Mouse (Mus musculus): ENCODE measurements around the gene Art4. TPM values are rescaled to one million over a fixed set of nuclear protein-coding genes. Genes with fewer than 3 reads are reported as not detected.

Gene Art4
- polyA plus RNA-seq, 1 experiment from 2014 or later, result 3.9 TPM

DNA sequence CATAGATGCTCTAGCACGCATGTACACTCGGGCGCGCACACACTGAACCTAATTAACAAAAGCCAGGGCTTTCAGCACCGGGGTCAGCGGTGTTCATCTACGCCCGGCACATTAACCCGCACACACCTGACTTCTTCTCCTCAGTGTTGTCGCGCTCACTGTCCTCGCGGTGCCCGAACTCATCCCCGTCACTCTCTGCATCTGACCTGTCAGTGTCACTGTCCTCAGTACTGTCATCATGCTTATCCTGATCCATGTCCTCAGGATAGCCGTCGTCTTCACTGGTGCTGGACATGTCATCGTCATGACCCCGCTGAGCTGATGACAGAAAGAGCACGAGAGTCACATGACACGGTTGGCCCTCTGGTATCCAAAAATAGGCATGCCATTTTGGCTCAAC, 37.2 kb downstream of the Art4 start:
- 94% methylated on average over 21 of the region's 21 CpGs for WGBS
- H3K27ac ChIP-seq, result no peak overlapping the region
- H3K36me3 ChIP-seq, result peaks cover 90% of the 10 kb centered on the region
- no peak overlapping the region for H3K9ac ChIP-seq
- H3K4me2 ChIP-seq, result no peak overlapping the region
- ATAC-seq (ENCODE audit: insufficient number of reproducible peaks, low FRiP score, low TSS enrichment, low read depth), result no peak
- H3K4me3 ChIP-seq, result no peak overlapping the region
- no peaks in the 10 kb centered on the region for H3K4me1 ChIP-seq
- H3K9me3 ChIP-seq, result no peaks in the 10 kb centered on the region
- no peaks in the 10 kb centered on the region for H3K27me3 ChIP-seq

DNA sequence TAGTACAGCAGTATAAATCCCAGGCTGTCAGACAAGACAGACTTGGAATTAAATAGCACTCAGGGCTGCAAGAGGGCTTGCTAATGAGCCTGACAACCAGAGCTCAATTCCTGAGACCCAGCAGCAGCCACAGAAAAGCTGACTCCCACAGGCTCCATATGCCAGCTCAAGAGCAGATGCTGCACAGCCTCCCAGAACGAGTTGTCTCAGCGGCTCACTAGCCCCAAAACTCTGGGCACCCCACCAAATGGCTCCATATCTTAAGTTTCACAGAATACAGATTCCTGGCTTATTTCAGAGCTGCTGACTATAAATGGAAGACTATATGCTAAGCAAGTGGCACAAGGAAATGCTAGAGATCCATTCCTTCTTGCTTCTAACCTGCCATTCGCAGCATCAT, 40.0 kb downstream of the Art4 start:
- Histone ChIP-seq H3K9ac (no peak overlapping the region), H3K27ac (no peak overlapping the region), H3K4me2 (no peak overlapping the region), H3K36me3 (peaks cover 92% of the 10 kb centered on the region), H3K9me3 (no peaks in the 10 kb centered on the region), H3K4me3 (no peak overlapping the region), H3K4me1 (no peaks in the 10 kb centered on the region), H3K27me3 (no peaks in the 10 kb centered on the region)
- WGBS, result 91% methylated on average over 3 of the region's 3 CpGs
- ATAC-seq (ENCODE audit: insufficient number of reproducible peaks, low FRiP score, low TSS enrichment, low read depth), result no peak

DNA sequence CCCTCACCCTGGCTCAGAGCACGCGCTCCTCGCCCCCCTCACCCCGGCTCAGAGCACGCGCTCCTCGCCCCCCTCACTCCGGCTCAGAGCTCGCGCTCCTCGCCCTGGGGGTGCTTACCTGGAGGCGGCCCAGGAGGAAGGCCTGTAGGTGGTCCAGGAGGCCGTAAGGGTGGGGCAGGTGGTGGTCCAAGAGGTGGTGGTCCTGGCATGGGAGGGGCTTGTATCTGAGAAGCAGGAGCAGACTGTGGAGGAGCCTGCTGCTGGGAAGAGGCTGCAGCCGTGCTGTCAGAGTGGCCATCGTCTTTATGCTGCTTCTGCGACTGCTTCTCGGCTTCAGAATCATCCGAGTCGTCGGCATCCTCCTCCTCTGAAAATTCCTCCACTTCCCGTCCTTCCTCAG, 40.7 kb downstream of the Art4 start:
- H3K4me1 ChIP-seq, result no peaks in the 10 kb centered on the region
- no peak for ATAC-seq (ENCODE audit: insufficient number of reproducible peaks, low FRiP score, low TSS enrichment, low read depth)
- no peaks in the 10 kb centered on the region for H3K27me3 ChIP-seq
- no peak overlapping the region for H3K4me3 ChIP-seq
- 92% methylated on average over 21 of the region's 21 CpGs for whole genome bisulfite sequencing
- peaks cover 91% of the 10 kb centered on the region for H3K36me3 ChIP-seq
- no peak overlapping the region for H3K9ac ChIP-seq
- H3K27ac ChIP-seq, result no peak overlapping the region
- no peak overlapping the region for H3K4me2 ChIP-seq
- no peaks in the 10 kb centered on the region for H3K9me3 ChIP-seq

DNA sequence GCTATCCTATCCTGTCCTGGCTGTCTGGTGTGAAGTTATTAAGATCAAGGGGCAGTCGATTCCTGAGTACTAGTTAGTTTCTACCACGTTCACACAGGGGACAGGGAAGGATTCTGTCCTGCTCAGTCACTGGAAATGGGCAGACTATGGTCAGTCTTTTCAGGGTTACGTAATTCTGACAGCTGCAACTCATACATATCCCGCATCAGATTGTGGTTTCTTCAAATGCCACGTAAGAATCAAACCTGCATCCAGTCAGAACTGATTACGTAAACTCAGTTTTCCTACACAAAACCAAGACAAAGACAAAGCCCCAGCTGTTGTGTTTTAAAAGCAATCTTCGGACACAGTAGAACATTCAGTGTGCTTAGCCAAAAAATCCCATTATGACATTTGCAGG, 42.2 kb downstream of the Art4 start:
- H3K36me3 ChIP-seq, result peaks cover 79% of the 10 kb centered on the region
- no peaks in the 10 kb centered on the region for H3K27me3 ChIP-seq
- H3K27ac ChIP-seq, result no peak overlapping the region
- H3K4me2 ChIP-seq, result no peak overlapping the region
- no peaks in the 10 kb centered on the region for H3K4me1 ChIP-seq
- no peak overlapping the region for H3K9ac ChIP-seq
- H3K9me3 ChIP-seq, result no peaks in the 10 kb centered on the region
- H3K4me3 ChIP-seq, result no peak overlapping the region
- no peak for ATAC-seq (ENCODE audit: insufficient number of reproducible peaks, low FRiP score, low TSS enrichment, low read depth)
- WGBS, result 93% methylated on average over 7 of the region's 7 CpGs

DNA sequence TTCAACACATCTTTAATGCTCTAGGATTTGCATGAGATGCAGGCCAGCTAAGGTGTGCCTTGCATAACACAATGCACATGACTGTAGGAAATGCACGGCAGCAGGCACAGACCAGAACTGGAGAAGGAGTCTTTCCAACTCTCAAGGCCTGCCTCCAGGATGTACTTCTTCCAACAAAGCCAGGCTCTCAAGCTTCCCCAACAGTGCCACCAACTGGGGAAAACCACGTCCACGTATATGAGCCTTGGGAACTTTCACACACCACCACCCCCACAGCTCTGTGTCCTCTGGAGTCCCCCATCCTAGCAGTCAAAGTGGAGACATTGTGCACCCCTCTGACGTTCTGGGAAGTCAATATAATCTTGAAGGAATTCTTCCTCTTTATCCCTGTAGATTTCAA, 44.4 kb downstream of the Art4 start:
- Histone ChIP-seq H3K36me3 (peaks cover 58% of the 10 kb centered on the region), H3K27me3 (no peaks in the 10 kb centered on the region), H3K9ac (no peak overlapping the region), H3K4me3 (no peak overlapping the region), H3K9me3 (no peaks in the 10 kb centered on the region), H3K4me1 (peaks cover 13% of the 10 kb centered on the region), H3K27ac (no peak overlapping the region), H3K4me2 (no peak overlapping the region)
- WGBS, result 31% methylated on average over 4 of the region's 4 CpGs
- ATAC-seq (ENCODE audit: insufficient number of reproducible peaks, low FRiP score, low TSS enrichment, low read depth), result no peak

DNA sequence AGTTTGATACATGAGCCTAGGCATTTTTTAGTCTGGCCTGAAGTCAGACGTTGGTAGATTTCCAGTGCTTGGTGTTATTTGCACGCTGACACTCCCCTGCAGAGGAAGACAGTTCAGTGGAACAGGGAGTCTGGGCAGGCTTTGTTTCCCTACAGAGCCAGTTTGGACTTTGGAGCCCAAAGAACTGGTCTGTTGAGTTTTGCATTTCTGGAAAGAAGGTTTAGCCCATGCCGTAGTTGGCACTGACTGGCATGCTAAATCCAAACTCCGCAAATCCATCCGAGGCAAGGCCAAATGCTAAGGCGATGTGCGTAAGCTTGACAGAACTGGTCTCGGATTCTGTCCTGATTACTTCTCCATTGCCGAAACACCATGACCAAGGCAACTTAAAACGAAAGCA, 46.3 kb downstream of the Art4 start:
- Histone ChIP-seq H3K9me3 (no peaks in the 10 kb centered on the region), H3K4me3 (no peak overlapping the region), H3K4me1 (peaks cover 24% of the 10 kb centered on the region), H3K9ac (no peak overlapping the region), H3K27ac (no peak overlapping the region), H3K27me3 (no peaks in the 10 kb centered on the region), H3K36me3 (peaks cover 39% of the 10 kb centered on the region), H3K4me2 (no peak overlapping the region)
- ATAC-seq (ENCODE audit: insufficient number of reproducible peaks, low FRiP score, low TSS enrichment, low read depth), result no peak
- 85% methylated on average over 10 of the region's 10 CpGs for WGBS

DNA sequence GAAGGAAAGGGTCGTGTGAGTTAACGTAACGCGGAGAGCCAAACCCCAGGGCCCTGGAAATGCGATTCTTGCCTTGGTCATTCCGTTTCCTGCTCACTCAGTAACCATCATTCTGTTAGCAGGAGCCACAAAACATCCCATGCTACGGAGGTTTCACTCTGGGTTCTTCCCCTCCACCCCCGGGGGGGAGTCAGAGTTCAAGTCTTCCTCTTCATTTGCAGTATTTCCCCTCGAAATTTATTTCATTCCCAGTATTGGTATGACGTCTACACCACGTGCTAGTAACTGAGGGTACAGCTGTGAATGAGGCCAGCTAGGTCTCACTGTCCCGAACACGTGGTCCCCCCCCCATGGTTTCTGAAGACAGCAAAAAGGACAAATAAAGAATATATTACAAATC, 47.9 kb downstream of the Art4 start:
- Histone ChIP-seq H3K27ac (no peak overlapping the region), H3K9ac (no peak overlapping the region), H3K4me3 (peak overlapping the region; percentile 91), H3K27me3 (no peaks in the 10 kb centered on the region), H3K4me2 (peak overlapping the region; percentile 90), H3K36me3 (peaks cover 26% of the 10 kb centered on the region), H3K9me3 (no peaks in the 10 kb centered on the region), H3K4me1 (peaks cover 24% of the 10 kb centered on the region)
- 73% methylated on average over 13 of the region's 13 CpGs for WGBS
- no peak for ATAC-seq (ENCODE audit: insufficient number of reproducible peaks, low FRiP score, low TSS enrichment, low read depth)

DNA sequence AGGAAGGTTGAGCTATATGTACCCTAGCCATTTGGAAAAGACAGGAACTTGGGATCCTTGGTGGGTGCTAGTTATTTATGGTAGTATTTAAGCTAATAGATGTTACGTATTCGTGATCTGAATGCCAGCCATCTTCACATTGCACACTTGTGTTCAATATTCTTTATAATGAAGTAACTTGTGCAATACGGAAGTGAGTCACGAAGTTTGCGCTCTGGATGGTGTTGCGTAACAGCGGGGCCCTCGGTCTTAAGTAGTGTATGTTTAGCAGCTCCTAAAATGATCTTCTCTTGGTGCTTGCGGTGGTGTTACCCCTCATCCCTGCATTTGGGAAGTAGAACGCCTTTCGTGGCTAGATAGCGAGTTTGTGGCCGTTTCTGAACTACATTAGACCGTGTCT, 48.5 kb downstream of the Art4 start:
- Histone ChIP-seq H3K36me3 (peaks cover 20% of the 10 kb centered on the region), H3K9me3 (no peaks in the 10 kb centered on the region), H3K27ac (peak overlapping the region; percentile 67), H3K4me3 (peak overlapping the region; percentile 91), H3K4me1 (peaks cover 24% of the 10 kb centered on the region), H3K9ac (peak overlapping the region; percentile 70), H3K27me3 (no peaks in the 10 kb centered on the region), H3K4me2 (peak overlapping the region; percentile 90)
- 28% methylated on average over 14 of the region's 14 CpGs for WGBS
- no peak for ATAC-seq (ENCODE audit: insufficient number of reproducible peaks, low FRiP score, low TSS enrichment, low read depth)

DNA sequence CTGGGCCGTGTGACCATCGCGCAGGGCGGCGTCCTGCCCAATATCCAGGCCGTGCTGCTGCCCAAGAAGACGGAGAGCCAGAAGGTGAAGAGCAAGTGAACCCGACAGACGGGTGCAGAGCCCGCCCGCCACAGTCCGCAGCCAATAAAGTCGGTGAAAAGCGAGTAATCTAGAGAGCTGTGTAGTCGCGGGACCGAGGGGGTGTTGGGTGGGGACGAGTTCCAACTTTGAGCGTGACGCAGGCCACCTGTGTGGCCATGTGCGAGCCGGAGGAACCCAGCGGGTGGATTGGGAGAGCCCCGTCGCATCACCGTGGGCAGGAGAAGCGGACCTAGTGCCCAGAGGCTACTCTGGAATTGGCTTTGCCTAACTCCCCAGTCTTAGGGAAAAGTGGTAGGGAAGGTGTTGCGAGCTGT, 48.9 kb downstream of the Art4 start:
- Histone ChIP-seq H3K9me3 (no peaks in the 10 kb centered on the region), H3K9ac (peak overlapping the region; percentile 70), H3K4me1 (peaks cover 24% of the 10 kb centered on the region), H3K4me2 (peak overlapping the region; percentile 90), H3K27ac (peak overlapping the region; percentile 67), H3K27me3 (no peaks in the 10 kb centered on the region), H3K4me3 (peak overlapping the region; percentile 91), H3K36me3 (peaks cover 16% of the 10 kb centered on the region)
- 0 out of 2 replicates have a peak, but pooled peaks have one; percentile 12 for ATAC-seq (ENCODE audit: insufficient number of reproducible peaks, low FRiP score, low TSS enrichment, low read depth)
- WGBS, result under 1% methylated on average over 28 of the region's 28 CpGs

DNA sequence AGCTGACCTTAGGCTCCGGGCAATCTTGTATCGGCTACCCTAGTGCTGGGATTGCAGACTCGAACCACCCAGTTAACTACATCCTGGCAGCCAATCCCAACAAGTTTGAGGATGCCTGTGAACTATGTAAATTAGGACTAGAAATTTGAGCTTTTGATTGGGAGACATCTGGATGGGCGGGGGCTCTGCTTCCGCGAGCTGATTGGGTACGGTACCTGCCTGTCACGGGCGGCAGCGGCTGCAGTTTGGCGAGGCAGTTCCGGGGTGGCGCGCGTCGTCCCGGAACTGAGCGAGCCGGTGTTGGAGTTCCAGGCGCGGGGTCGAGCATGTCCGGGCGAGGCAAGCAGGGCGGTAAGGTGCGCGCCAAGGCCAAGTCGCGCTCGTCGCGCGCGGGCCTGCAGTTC, 49.5 kb downstream of the Art4 start, which contains the start of gene H2afj:
H2afj (plus strand) TSS at position 231 of the 404 bp plus-strand sequence.
- Histone ChIP-seq H3K27me3 (no peaks in the 10 kb centered on the region), H3K4me2 (peak within 1 kb of the TSS; percentile 90), H3K4me1 (peaks cover 30% of the 10 kb centered on the region), H3K36me3 (peaks cover 12% of the 10 kb centered on the region), H3K9me3 (no peaks in the 10 kb centered on the region), H3K27ac (peak within 1 kb of the TSS; percentile 83), H3K9ac (peak within 1 kb of the TSS; percentile 70), H3K4me3 (peak within 1 kb of the TSS; percentile 91)
- WGBS, result under 1% methylated on average over 34 of the region's 34 CpGs
- ATAC-seq (ENCODE audit: insufficient number of reproducible peaks, low FRiP score, low TSS enrichment, low read depth), result peak; percentile 89

DNA sequence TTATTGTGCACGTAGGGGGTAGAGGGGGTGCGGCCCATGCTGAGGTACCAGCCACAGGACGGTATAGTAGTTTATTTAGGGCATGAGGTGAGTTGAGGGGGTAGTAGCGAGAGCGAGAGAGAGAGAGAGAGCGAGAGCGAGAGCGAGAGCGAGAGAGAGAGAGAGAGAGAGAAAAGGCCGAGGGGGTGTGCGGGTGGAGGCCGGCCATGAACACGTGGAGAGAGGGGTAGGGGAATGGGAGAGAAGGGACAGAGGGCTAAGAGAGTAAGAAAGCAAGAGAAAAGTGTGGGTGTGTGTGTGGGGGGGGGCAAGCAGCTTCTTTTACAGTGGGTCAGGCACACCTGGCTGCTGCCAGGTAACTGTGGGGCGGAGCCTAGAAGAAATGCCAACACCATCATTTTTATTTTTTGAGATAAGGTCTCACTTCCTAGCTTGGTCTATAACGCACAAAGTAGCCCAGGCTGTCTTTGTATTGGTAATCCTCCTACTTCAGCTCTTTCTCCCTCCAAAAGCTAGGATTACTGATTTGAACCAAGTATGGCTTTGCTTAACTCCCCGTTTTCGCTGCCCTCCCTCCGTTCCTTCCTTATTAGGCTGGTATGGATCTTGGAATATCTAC, 50.0 kb downstream of the Art4 start:
- Histone ChIP-seq H3K4me2 (peak overlapping the region; percentile 90), H3K4me1 (peaks cover 32% of the 10 kb centered on the region), H3K9ac (no peak overlapping the region), H3K9me3 (no peaks in the 10 kb centered on the region), H3K27ac (peak overlapping the region; percentile 83), H3K36me3 (peaks cover 9% of the 10 kb centered on the region), H3K4me3 (peak overlapping the region; percentile 91), H3K27me3 (no peaks in the 10 kb centered on the region)
- ATAC-seq (ENCODE audit: insufficient number of reproducible peaks, low FRiP score, low TSS enrichment, low read depth), result no peak
- WGBS, result 38% methylated on average over 18 of the region's 18 CpGs

DNA sequence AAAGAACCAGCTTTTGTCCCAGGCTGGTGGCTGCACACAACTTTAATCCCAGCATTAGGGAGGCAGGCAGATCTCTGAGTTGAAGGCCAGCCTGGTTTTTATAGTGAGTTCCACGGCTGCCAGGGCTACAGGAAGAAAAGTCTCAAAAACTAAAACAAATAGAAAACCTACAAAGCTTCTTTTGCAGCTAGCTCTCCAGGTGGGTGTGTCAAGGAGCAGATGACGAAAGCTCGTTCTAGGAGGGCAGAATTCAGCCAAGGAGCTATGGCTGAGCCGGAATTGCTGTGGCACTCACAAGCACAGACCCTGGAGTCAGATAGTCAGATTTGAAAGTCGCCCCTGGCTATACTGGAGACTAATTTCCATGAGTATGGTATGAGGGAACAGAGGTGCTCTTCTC, 50.7 kb downstream of the Art4 start:
- H3K27me3 ChIP-seq, result no peaks in the 10 kb centered on the region
- ATAC-seq (ENCODE audit: insufficient number of reproducible peaks, low FRiP score, low TSS enrichment, low read depth), result no peak
- H3K4me1 ChIP-seq, result peaks cover 32% of the 10 kb centered on the region
- no peaks in the 10 kb centered on the region for H3K9me3 ChIP-seq
- H3K36me3 ChIP-seq, result peaks cover 3% of the 10 kb centered on the region
- H3K4me3 ChIP-seq, result no peak overlapping the region
- 54% methylated on average over 5 of the region's 5 CpGs for WGBS
- 0 out of 2 replicates have a peak overlapping the region, but pooled peaks have one; percentile 90 for H3K4me2 ChIP-seq
- H3K9ac ChIP-seq, result no peak overlapping the region
- peak overlapping the region; percentile 83 for H3K27ac ChIP-seq

DNA sequence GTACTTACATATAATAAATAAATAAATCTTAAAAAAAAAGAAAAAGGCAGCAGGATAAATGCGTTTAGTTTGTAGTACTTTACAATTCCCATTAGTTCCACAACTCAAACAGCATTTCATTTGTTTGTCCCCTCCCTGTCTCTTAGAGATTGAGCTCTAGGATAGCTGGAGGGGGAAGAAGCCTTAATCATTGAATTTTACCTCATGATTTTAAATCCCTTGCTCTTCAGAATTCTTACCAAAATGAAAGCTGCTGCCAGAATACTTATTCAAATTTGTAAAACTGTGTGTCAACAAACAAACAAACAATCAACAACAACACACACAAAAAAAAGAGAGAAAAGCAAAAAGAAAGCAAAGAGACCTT, 52.1 kb downstream of the Art4 start:
- Histone ChIP-seq H3K4me1 (peaks cover 32% of the 10 kb centered on the region), H3K4me2 (no peak overlapping the region), H3K9ac (no peak overlapping the region), H3K4me3 (no peak overlapping the region), H3K9me3 (no peaks in the 10 kb centered on the region), H3K36me3 (no peaks in the 10 kb centered on the region), H3K27me3 (no peaks in the 10 kb centered on the region), H3K27ac (peak overlapping the region; percentile 100; the same call in 1 of the 2 replicates)
- WGBS, result 75% methylated on average over 1 of the region's 1 CpGs
- ATAC-seq (ENCODE audit: insufficient number of reproducible peaks, low FRiP score, low TSS enrichment, low read depth), result no peak

Measured in limb, embryonic 15.5 days (tissue).